ENCODE assay signal across 17 mouse cellular contexts in genomic region chr7:139222341-139222740, GRCm38 (mm10). TPM values are rescaled to one million over a fixed set of nuclear protein-coding genes. Genes with fewer than 3 reads are reported as not detected.
"Had no signal": no experiment of that assay in that cellular context is flagged by ENCODE, and none has a peak within 500 bp of the region (broad histone marks: within the 10 kb centered on the region; RNA-seq: fewer than 3 reads in every experiment).

No protein-coding gene starts in this region.

- H3K4me3 ChIP-seq: limb, embryonic 15.5 days; liver, embryonic 15.5 days; megakaryocyte, embryonic 14.5 days; midbrain, embryonic 12.5 days; neural tube, embryonic 12.5 days had no signal

- H3K27me3 ChIP-seq: limb, embryonic 15.5 days; liver, embryonic 15.5 days; megakaryocyte, embryonic 14.5 days; midbrain, embryonic 12.5 days; neural tube, embryonic 12.5 days had no signal

- H3K9me3 ChIP-seq: limb, embryonic 15.5 days; liver, embryonic 15.5 days; megakaryocyte, embryonic 14.5 days; midbrain, embryonic 12.5 days; neural tube, embryonic 12.5 days had no signal

- H3K4me1 ChIP-seq: liver, embryonic 15.5 days; neural tube, embryonic 12.5 days had no signal

- DNase-seq: kidney, adult 11 months; kidney, adult 9 months; kidney, postnatal 36 days; layer of hippocampus, adult 9-11 months; layer of hippocampus, postnatal 36 days; lung, embryonic 14.5 days; lung, postnatal 10 days; thymus, adult 2 months had no signal

- H3K9ac ChIP-seq: limb, embryonic 15.5 days; liver, embryonic 15.5 days; lung, embryonic 14.5 days; midbrain, embryonic 12.5 days; neural tube, embryonic 12.5 days had no signal

- H3K4me2 ChIP-seq: limb, embryonic 15.5 days; liver, embryonic 15.5 days; lung, embryonic 14.5 days; midbrain, embryonic 12.5 days; neural tube, embryonic 12.5 days had no signal

- H3K36me3 ChIP-seq: limb, embryonic 15.5 days; liver, embryonic 15.5 days; midbrain, embryonic 12.5 days; neural tube, embryonic 12.5 days had no signal

- H3K27ac ChIP-seq: kidney, postnatal 0 days; limb, embryonic 15.5 days; liver, embryonic 15.5 days; midbrain, embryonic 12.5 days; neural tube, embryonic 12.5 days; stomach, postnatal 0 days had no signal

RNA-seq across cellular contexts. Expression of gene Stk32c, which starts 9.2 kb away (rescaled TPM):
- total RNA-seq: neutrophil, adult 5-6 weeks had no signal
- polyA plus RNA-seq: liver, embryonic 15.5 days had no signal

RNA-seq across cellular contexts. Expression of gene Lrrc27, which starts 9.6 kb away (rescaled TPM):
- total RNA-seq: monocyte, adult 5-6 weeks had no signal
